Mouse (Mus musculus) heart, embryonic 14.5 days (tissue): ENCODE measurements around the gene Sp7. TPM values are rescaled to one million over a fixed set of nuclear protein-coding genes. Genes with fewer than 3 reads are reported as not detected.

ENCODE experiments used
- ATAC-seq: fragments of 200-750 bp; cut with Nextera tagmentation; 2 replicates; pipeline ENCODE4 v1.8.0; 2017; ENCODE audit warnings: low read depth, moderate TSS enrichment; ENCODE audit not compliant: insufficient number of reproducible peaks, insufficient read depth, low FRiP score
- H3K27ac ChIP-seq, 2 experiments: fragments of 200-500 bp in 1 of 2; fragments of 300-500 bp in 1 of 2; sonication (generic) in 1 of 2; replicated peaks in 1 of 2; 2 replicates each; pipeline ENCODE4 v1.5.1; 2012 to 2014; ENCODE audit warnings: low read depth in 2 of 2, low read length in 2 of 2, control low read depth in 1 of 2, mild to moderate bottlenecking in 1 of 2, mixed read lengths in 1 of 2; ENCODE audit not compliant: control insufficient read depth in 1 of 2, insufficient read depth in 1 of 2
- H3K27me3 ChIP-seq: fragments of 300-500 bp; sonication (generic); 2 replicates; pipeline ENCODE4 v1.6.1; 2014; ENCODE audit warnings: mild to moderate bottlenecking, low read length, control low read depth; ENCODE audit not compliant: control insufficient read depth, insufficient read depth
- H3K36me3 ChIP-seq: fragments of 300-500 bp; sonication (generic); 2 replicates; pipeline ENCODE4 v1.6.1; 2014; ENCODE audit warnings: mild to moderate bottlenecking, control low read depth, low read length, mixed read lengths; ENCODE audit not compliant: control insufficient read depth, insufficient read depth
- H3K4me1 ChIP-seq, 2 experiments: fragments of 200-500 bp in 1 of 2; fragments of 300-500 bp in 1 of 2; sonication (generic) in 1 of 2; 2 replicates each; pipeline ENCODE4 v1.6.1; 2012 to 2014; ENCODE audit warnings: low read length in 2 of 2, control low read depth in 1 of 2, mixed read lengths in 1 of 2; ENCODE audit not compliant: control insufficient read depth in 2 of 2, insufficient read depth in 2 of 2
- H3K4me2 ChIP-seq: fragments of 300-500 bp; sonication (generic); 2 replicates; pipeline ENCODE4 v1.6.1; 2014; ENCODE audit warnings: mild to moderate bottlenecking, low read length
- H3K4me3 ChIP-seq, 2 experiments: fragments of 200-500 bp in 1 of 2; fragments of 300-500 bp in 1 of 2; sonication (generic) in 1 of 2; 2 replicates each; pipeline ENCODE4 v1.5.1; 2012 to 2014; ENCODE audit warnings: low read length in 2 of 2, mild to moderate bottlenecking in 2 of 2, control low read depth in 1 of 2, low read depth in 1 of 2, moderate library complexity in 1 of 2; ENCODE audit not compliant: control insufficient read depth in 1 of 2, insufficient read depth in 1 of 2
- H3K9ac ChIP-seq: fragments of 300-500 bp; sonication (generic); 2 replicates; pipeline ENCODE4 v1.6.1; 2014; ENCODE audit warnings: mild to moderate bottlenecking, low read length
- H3K9me3 ChIP-seq: fragments of 300-500 bp; sonication (generic); 2 replicates; pipeline ENCODE4 v1.6.1; 2016; ENCODE audit warnings: low read length, control low read depth; ENCODE audit not compliant: control insufficient read depth
- WGBS: fragments of 180-500 bp; shearing (Covaris S2); extraction: QIAGEN DNeasy Blood & Tissue Kit; methylation state at CpG from one replicate; pipeline ENCODE4 v1.1.7; 2014; 5-methylcytosine and 5-hydroxymethylcytosine counted together
- polyA plus RNA-seq: library from polyadenylated mRNA; unstranded; fragments of >200 nt; fragmentation: Nextera tagmentation; extraction: Ambion mirVana; gene quantifications from 2 replicates; pipeline ENCODE4 v1.2.1, GENCODE M21; 2014

Gene Sp7
- 0.22 TPM in 1 of 2 replicates, not detected in the other for polyA plus RNA-seq

GRCm38 (mm10) chr15:102366733-102367344 lies at the start of gene Sp7:
Gene Sp7, minus strand, starts transcription at chr15:102367182.
- no peaks in the 10 kb centered on the region for H3K9me3 ChIP-seq
- peaks cover 13% of the 10 kb centered on the region; the same call in 1 of the 2 replicates for H3K27me3 ChIP-seq
- peak within 1 kb of the TSS; percentile 7; the same call in 1 of the 2 replicates for H3K9ac ChIP-seq
- H3K4me2 ChIP-seq, result peak within 1 kb of the TSS; percentile 57
- 7% methylated on average over 15 of the region's 15 CpGs for WGBS
- ATAC-seq, result no peak
- no peak within 1 kb of the TSS for H3K27ac ChIP-seq
- H3K36me3 ChIP-seq, result no peaks in the 10 kb centered on the region
- H3K4me3 ChIP-seq, result peak within 1 kb of the TSS; percentile 11 to 22
- H3K4me1 ChIP-seq, result peaks cover 19 to 23% of the 10 kb centered on the region in 2 experiments

- ATAC-seq, result no peak
- Histone ChIP-seq H3K36me3 (peaks cover 70% of the 10 kb centered on the region), H3K9ac (no peak overlapping the region), H3K4me1 (peaks cover 0 to 10% of the 10 kb centered on the region in 2 experiments; a peak in 3 of 4 replicates), H3K4me3 (no peak overlapping the region), H3K9me3 (no peaks in the 10 kb centered on the region), H3K27ac (no peak overlapping the region), H3K4me2 (no peak overlapping the region), H3K27me3 (no peaks in the 10 kb centered on the region)
These were observed 46.7 kb upstream of the Sp7 start for GRCm38 (mm10) chr15:102413687-102414086.

GRCm38 (mm10) chr15:102411077-102411476 lies 44.1 kb upstream of the Sp7 start:
- Histone ChIP-seq H3K9me3 (no peaks in the 10 kb centered on the region), H3K27me3 (no peaks in the 10 kb centered on the region), H3K4me2 (0 out of 2 replicates have a peak overlapping the region, but pooled peaks have one; percentile 16), H3K4me3 (no peak overlapping the region), H3K4me1 (peaks cover 0 to 24% of the 10 kb centered on the region in 2 experiments; a peak in 3 of 4 replicates), H3K27ac (no peak overlapping the region), H3K9ac (no peak overlapping the region), H3K36me3 (peaks cover 71% of the 10 kb centered on the region)
- WGBS, result 90% methylated on average over 1 of the region's 1 CpGs
- no peak for ATAC-seq

- Histone ChIP-seq H3K27me3 (no peaks in the 10 kb centered on the region), H3K36me3 (peaks cover 65% of the 10 kb centered on the region), H3K4me3 (no peak overlapping the region), H3K4me2 (0 out of 2 replicates have a peak overlapping the region, but pooled peaks have one; percentile 9), H3K9ac (peak overlapping the region; percentile 27; the same call in 1 of the 2 replicates), H3K4me1 (peaks cover 0 to 28% of the 10 kb centered on the region in 2 experiments; a peak in 3 of 4 replicates), H3K9me3 (no peaks in the 10 kb centered on the region), H3K27ac (no peak overlapping the region)
- no peak for ATAC-seq
- WGBS, result 92% methylated on average over 3 of the region's 3 CpGs
These were observed 42.3 kb upstream of the Sp7 start for GRCm38 (mm10) chr15:102409286-102409685.

DNA sequence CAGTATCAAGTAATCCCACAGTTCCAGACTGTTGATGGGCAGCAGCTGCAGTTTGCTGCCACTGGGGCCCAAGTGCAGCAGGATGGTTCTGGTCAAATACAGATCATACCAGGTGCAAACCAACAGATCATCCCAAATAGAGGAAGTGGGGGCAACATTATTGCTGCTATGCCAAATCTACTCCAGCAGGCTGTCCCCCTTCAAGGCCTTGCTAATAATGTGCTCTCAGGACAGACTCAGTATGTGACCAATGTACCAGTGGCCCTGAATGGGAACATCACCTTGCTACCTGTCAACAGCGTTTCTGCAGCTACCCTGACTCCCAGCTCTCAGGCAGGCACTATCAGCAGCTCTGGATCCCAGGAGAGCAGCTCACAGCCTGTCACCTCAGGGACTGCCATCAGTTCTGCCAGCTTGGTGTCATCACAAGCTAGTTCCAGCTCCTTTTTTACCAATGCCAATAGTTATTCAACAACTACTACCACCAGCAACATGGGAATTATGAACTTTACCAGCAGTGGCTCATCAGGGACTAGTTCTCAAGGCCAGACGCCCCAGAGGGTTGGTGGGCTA lies 41.7 kb upstream of the Sp7 start:
- no peak overlapping the region for H3K4me3 ChIP-seq
- peaks cover 59% of the 10 kb centered on the region for H3K36me3 ChIP-seq
- ATAC-seq, result no peak
- H3K9me3 ChIP-seq, result no peaks in the 10 kb centered on the region
- 71% methylated on average over 2 of the region's 2 CpGs for WGBS
- no peak overlapping the region for H3K4me2 ChIP-seq
- no peak overlapping the region for H3K27ac ChIP-seq
- H3K9ac ChIP-seq, result no peak overlapping the region
- H3K27me3 ChIP-seq, result no peaks in the 10 kb centered on the region
- peaks cover 0 to 28% of the 10 kb centered on the region in 2 experiments; a peak in 3 of 4 replicates for H3K4me1 ChIP-seq

DNA sequence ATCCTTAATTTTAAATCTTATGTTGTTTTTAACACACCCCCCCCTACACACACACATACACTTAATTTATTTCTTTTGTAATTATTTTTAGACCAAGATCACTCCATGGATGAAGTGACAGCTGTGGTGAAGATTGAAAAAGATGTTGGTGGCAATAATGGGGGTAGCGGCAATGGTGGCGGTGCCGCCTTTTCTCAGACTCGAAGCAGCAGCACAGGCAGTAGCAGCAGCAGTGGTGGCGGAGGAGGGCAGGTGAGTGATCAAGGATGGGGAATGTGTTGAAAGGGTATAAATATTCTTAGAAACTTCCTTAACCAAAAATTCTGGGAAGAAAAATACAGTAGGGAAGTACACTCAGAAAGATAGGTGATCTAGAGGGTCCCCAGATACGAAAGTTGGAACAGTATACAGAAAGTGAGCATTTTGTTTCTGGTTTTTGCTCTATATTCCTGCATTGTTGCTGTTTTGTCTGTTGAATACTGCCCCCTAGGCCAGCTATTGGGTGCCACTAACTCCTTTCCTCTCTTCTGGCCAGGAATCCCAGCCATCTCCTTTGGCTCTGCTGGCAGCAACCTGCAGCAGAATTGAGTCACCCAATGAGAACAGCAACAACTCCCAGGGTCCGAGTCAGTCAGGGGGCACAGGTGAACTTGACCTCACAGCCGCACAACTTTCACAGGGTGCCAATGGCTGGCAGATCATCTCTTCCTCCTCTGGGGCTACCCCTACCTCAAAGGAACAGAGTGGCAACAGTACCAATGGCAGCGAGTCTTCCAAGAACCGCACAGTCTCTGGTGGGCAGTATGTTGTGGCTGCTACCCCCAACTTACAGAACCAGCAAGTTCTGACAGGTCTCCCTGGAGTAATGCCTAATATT lies 40.9 kb upstream of the Sp7 start:
- Histone ChIP-seq H3K4me3 (peak overlapping the region in 1 of 2 experiments; percentile 74; a peak in 1 of 4 replicates), H3K4me2 (no peak overlapping the region; the same call in 1 of the 2 replicates), H3K27ac (no peak overlapping the region), H3K4me1 (peaks cover 0 to 28% of the 10 kb centered on the region in 2 experiments; a peak in 3 of 4 replicates), H3K9ac (no peak overlapping the region), H3K9me3 (no peaks in the 10 kb centered on the region), H3K36me3 (peaks cover 52% of the 10 kb centered on the region), H3K27me3 (no peaks in the 10 kb centered on the region)
- no peak for ATAC-seq
- WGBS, result 92% methylated on average over 10 of the region's 10 CpGs

DNA sequence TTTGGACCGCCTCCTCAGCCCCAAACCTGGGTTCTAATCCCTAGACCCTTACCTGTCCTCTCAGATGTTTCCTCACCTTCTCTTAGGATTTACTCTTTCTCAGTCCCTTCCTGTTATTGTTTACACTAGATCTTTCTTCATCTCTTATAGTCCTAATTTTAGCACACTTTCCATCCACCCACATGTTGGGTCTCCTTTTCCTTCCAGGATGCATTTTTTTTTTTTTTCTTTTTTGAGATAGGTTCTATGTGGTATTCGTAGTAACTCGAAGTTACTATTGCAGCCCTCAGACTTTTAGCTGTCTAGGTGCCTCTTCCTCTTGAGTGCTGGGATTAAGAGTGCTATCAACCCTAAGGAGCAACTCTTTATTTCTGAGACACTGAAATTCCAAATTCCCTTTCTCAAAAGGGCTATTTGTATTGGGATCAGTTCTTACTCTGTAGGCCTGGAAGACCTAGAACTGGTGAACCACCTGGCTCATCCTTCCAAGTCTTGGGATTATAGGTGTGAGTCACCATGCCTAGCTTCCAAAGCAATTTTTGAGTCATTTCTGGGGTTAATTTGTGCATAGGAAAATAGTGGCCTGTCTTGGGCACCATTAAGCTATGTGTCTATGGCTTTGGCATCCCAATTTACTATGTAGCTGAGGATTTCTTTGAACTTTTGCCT lies 40.1 kb upstream of the Sp7 start:
- no peaks in the 10 kb centered on the region for H3K27me3 ChIP-seq
- no peak for ATAC-seq
- H3K4me1 ChIP-seq, result peaks cover 0 to 28% of the 10 kb centered on the region in 2 experiments; a peak in 3 of 4 replicates
- peaks cover 43% of the 10 kb centered on the region for H3K36me3 ChIP-seq
- 2% methylated on average over 3 of the region's 3 CpGs for WGBS
- H3K27ac ChIP-seq, result peak overlapping the region; percentile 16 to 97; a peak in 3 of 4 replicates
- H3K9me3 ChIP-seq, result no peaks in the 10 kb centered on the region
- H3K4me3 ChIP-seq, result peak overlapping the region; percentile 54 to 74
- peak overlapping the region; percentile 94 for H3K9ac ChIP-seq
- peak overlapping the region; percentile 56 for H3K4me2 ChIP-seq
